Mouse (Mus musculus) testis, postnatal 10 days (tissue): Measurements from ENCODE around the gene Klk1b9.
"Not testable (repeated sequence)": the region's sequence is repeated elsewhere in the genome, so short reads cannot be mapped to it uniquely, and the experiment has no call there.

Experiments used
- DNase-seq: peaks from one replicate; pipeline ENCODE4 v3.0.0; 2021; ENCODE audit warnings: low spot score

Gene Klk1b9

DNA sequence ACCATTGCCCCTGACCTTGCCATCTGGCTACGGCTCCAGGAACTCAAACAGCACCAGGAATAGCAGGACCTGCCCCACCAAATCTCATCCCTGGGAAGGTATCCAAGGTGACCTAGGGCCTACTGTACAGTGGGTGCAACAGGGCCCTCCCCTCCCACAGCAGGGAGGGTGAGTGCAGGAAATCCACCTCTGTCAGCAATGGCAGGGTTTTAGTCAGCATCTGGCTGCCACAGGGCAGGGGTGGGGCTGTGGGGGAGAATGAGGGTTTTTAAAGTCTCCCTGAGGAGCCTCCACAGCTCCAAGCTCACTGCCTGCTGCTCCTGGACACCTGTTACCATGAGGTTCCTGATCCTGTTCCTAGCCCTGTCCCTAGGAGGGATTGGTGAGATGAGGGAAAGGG is at the start of gene Klk1b9:
TSS of gene Klk1b9 (plus strand) at position 301 of the 400 bp plus-strand sequence.
- DNase-seq, result not testable (repeated sequence)

DNA sequence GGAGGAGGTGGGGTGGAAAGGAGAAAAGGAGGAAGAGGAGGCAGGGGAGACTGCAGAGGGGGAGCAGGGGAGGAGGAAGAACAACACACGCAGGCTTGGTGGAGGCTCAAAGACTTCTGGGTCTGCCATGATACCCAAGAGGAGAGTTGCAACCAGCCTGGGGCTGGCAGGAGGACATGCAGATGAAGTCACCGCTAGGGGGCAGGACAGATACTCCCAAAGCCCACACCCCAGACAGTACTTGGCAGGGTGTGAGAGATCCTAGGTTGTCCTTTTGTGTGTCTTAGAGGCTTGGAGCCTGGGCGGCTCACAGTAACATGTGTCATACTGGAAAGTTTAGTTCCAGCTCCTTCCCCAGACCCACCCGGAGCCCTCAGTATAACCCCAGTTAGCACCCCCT is 47.3 kb upstream of the Klk1b9 start:
- DNase-seq, result peak; percentile 64

DNA sequence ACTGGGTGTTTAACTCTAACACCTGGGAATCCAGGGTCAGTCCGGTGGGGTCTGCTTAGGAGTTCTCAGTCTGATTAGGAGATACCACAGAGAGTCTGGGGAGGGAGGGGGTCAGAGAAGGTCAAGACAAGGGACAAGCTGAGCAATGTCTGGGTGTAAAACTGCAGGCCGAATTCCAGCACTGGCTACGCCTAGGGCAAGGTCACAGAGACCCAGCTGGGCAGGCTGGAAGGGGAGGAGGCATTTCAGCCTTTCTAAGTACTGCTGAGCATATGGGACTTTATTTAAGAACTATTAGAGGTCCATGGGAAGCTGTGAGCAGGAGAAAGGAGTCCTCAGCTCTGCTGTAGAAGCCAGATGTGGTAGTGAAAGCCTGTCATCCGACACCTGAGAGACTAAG is 43.5 kb upstream of the Klk1b9 start:
- no peak for DNase-seq

DNA sequence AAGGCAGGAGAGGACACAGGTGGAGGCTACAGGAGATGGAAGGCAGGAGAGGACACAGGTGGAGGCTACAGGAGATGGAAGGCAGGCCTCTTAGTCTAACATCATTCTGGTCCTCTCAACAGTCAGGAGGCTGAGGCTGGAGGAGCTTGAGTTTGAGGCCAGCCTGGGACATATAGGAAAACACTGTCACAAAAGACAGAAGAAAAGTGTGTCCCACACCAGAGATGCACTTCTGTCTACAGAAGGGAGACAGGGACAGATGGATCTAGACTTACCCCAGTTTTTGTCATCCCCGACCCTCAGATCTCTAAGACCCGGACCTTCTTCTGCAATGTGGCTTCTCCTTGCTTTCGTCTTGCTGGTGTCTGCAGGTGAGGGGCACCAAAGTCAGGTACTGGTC is 42.4 kb upstream of the Klk1b9 start, which contains the start of gene Klk15:
TSS of gene Klk15 (plus strand) at position 301 of the 400 bp plus-strand sequence.
- no peak for DNase-seq

DNA sequence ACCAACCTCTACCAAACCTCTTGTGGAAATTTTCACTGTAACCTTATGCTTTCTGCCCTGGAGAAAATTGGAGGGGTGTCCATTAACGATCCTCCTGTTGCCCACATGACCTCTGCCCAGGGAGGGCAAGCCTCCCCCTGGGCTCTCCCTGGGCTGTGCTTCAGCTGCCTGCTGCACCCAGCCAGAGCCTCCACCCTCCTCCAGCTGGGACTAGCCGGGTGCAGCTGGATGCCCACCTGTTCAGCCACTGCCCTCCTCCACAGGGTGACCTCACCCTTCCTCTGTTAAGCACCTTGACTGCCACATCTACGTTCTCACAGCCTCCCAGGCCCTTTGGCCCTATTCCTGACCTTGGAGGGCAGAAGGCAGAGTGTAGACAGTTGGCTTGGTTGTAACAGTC is 41.1 kb upstream of the Klk1b9 start:
- no peak for DNase-seq

DNA sequence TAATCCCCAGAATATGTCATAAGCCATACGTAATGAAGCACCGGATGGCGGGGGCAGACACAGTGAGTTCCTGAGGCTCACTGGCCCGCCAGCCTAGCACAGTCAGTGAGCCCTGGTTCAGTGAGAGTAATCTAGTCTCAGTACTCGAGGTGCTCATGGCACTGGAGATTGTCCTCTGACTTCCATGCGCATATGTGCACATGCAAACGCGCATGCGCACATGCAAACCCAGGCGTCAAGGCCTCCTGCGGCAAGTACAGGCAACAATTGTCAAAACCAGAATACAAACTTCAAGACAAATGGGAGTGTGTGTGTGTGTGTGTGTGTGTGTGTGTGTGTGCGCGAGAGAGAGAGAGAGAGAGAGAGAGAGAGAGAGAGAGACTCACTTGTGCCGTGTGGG is 39.3 kb upstream of the Klk1b9 start:
- DNase-seq, result no peak

DNA sequence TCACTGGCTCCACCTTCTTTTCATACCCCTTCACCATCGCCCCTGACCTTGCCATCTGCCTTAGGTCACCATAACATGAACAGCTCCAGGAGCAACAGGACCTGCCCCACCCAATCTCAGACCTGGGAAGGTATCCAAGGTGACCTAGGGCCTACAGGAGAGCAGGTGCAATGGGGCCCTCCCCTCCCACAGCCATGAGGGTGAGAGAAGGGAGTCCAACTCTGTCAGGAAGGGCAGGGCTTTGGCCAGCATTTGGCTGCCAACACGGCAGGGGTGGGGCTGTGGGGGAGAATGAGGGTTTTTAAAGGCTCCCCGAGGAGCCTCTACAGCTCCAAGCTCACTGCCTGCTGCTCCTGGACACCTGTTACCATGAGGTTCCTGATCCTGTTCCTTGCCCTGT is 33.6 kb upstream of the Klk1b9 start:
- DNase-seq, result not testable (repeated sequence)

DNA sequence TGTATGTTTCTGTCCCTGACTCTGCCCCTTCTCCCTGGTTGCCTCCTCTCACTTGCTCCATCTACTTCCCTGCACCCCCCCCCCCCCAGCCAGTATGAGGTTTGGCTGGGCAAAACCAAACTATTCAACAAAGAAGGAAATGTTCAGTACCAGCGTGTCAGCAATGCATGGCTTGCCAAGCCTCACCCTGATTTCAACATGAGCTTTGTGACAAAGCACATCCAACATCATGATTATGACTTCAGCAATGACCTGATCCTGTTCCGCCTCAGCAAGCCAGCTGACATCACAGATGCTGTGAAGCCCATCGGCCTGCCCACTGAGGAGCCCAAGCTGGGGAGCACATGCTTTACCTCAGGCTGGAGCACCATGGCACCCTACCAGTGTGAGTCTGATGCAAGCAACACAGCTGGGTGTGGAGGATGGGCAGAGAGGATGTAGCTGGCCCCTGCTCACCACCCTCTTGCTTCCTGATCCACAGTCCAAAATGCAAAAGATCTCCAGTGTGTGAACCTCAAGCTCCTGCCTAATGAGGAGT is 31.1 kb upstream of the Klk1b9 start:
- DNase-seq, result no peak

DNA sequence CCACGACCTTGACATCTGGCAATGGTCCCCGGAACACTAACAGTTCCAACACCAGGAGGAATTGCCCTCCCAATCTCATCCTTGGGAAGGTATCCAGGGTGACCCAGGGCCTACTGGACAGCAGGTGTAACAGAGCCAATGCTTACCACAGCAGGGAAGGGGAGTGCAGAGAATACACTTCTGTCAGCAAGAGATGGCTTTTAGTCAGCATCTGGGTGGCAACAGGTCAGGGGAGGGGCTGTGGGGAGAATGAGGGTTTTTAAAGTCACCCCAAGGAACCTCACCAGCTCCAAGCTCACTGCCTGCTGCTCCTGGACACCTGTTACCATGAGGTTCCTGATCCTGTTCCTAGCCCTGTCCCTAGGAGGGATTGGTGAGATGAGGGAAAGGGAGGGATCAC is 25.5 kb upstream of the Klk1b9 start, which contains the start of gene Klk1b8:
TSS of gene Klk1b8 (plus strand) at position 301 of the 400 bp plus-strand sequence.
- DNase-seq, result no peak

DNA sequence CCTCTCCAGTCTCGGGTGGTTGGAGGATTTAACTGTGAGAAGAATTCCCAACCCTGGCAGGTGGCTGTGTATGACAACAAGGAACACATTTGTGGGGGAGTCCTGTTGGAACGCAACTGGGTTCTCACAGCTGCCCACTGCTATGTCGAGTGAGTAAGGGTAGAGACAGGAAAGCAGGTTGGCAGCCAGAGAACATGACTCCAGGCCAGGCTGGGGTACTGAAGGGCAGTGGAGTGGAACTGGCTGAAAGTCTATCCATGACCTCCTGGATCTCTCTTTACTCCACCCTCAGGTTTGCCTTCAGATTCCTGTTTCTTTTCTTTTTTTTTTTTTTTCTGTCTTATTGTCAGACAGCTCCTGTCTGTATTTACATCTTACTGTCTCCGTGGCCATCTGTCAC is 23.2 kb upstream of the Klk1b9 start:
- DNase-seq, result no peak

DNA sequence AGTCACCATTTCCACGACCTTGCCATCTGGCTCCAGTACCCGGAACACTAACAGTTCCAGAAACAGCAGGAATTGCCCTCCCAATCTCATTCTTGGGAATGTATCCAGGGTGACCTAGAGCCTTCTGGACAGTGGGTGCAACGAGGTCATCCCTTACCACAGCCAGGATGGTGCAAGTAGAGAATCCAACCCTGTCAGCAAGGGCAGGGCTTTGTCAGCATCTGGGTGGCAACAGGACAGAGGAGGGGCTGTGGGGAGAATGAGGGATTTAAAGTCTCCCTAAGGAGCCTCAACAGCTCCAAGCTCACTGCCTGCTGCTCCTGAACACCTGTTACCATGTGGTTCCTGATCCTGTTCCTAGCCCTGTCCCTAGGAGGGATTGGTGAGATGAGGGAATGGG is 9.4 kb upstream of the Klk1b9 start, which contains the start of gene Klk1b1:
TSS of gene Klk1b1 (plus strand) at position 301 of the 400 bp plus-strand sequence.
- DNase-seq, result no peak

DNA sequence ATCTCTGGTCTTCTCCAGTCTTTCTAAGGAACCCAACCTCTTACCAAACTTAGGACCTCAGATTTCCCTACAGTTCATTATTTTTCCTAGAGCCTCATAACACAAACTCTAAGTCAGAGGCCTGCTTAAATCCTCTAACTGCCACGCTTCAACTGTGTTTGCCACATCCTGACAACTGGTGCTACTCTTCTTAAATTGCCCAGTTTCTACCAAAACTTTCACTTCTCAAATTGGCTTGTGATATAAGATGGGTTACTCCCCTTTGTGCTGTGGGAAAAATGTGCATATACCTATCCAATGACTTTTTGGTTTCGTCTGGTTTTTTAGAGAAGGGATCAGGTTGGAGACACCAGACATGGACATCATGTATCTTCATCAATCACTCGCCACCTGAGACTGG is 8.8 kb upstream of the Klk1b9 start:
- no peak for DNase-seq

DNA sequence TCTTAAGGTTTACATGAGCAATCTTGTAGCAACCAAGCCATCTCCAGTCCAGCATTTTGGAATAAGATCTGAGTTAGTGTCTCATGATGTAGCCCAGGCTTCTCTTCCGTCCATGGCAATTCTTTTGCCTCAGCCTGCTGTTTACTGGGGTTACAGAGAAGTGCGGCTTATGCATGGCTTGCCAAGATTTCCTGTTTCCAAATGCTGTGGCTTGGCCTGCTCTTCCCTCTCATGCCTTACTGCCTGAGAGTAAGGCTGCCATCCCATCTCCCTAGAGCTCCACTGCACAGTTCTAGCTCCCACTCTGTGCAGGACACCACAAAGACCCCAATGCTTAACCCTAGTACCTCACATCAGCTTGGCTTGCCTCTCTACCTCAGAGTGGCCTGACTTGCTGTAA is 8.2 kb upstream of the Klk1b9 start:
- DNase-seq, result no peak

DNA sequence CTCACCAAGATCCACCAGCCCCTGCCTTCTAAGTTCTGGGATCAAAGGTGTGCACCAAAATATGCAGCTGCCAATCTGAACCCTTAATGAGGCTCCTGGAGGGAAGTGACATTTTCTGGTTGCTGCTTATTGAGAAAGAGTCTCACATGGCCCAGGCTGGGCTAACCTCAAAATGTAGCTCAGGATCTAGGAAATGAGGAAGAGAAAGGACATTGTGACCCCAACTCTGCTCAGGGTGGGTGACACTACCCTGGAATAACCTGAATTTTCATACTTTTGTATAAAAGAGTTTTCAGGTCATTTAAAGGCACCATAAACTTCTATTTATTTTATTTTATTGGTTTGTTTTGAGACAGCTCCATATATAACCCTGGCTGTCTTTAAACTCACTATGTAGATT is 9.8 kb downstream of the Klk1b9 start:
- DNase-seq, result no peak

DNA sequence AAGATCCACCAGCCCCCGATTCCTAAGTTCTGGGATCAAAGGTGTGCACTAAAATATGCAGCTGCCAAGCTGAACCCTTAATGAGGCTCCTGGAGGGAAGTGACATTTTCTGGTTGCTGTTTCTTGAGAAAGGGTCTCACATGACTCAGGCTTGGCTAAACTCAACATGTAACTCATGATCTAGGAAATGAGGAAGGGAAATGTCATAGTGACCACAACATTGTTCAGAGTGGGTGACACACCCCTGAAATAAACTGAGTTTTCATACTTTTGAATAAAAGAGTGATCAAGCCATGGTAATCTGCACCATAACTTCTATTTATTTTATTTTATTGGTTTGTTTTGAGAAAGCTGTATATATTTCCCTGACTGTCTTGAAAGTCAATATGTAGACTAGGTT is 19.0 kb downstream of the Klk1b9 start:
- DNase-seq, result not testable (repeated sequence)

DNA sequence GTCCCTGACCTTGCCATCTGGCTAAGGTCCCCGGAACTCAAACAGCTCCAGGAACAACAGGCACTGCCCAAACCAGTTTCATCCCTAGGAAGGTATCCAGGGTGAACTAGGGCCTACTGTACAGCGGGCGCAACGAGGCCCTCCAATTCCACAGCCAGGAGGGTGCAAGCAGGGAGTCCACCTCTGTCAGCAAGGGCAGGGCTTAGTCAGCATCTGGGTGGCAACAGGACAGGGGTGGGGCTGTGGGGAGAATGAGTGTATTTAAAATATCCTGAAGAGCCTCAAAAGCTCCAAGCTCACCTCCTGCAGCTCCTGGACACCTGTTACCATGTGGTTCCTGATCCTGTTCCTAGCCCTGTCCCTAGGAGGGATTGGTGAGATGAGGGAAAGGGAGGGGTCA is 19.7 kb downstream of the Klk1b9 start, which contains the start of gene Klk1b11:
TSS of gene Klk1b11 (plus strand) at position 301 of the 400 bp plus-strand sequence.
- not testable (repeated sequence) for DNase-seq

DNA sequence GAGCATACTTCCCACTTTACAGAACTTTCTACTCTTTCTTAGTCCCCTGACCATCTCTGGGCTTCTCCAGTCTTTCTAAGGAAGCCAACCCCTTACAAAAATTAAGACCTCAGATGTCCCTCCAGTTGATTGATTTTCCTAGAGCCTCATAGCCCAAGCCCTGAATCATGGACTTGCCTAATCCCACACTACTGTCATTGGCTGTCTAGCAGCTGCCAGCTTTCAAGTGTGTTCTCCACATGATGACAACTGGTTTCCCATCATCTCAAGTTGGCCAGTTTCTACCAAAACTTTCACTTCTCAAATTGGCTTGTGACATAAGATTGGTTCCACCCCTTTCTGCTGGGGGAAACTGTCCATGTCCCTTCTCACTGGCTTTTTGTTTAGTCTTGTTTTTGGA is 29.0 kb downstream of the Klk1b9 start:
- DNase-seq, result no peak

DNA sequence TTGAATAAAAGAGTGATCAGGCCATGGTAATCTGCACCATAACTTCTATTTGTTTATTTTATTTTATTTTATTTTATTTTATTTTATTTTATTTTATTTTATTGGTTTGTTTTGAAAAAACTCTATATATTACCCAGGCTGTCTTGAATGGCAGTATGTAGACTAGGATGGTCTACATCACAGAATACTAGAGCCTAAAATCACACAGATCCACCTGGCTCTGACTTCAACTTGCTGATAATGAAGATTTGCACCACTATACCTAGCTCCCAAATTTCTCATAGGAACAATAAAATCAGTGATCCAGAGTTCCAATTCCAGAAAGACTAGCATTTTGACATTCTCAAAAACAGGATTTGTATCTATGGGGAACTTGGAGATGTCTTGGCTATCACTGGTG is 36.0 kb downstream of the Klk1b9 start, which contains the start of gene Klk1b26:
TSS of gene Klk1b26 (plus strand) at position 301 of the 400 bp plus-strand sequence.
- DNase-seq, result not testable (repeated sequence)

DNA sequence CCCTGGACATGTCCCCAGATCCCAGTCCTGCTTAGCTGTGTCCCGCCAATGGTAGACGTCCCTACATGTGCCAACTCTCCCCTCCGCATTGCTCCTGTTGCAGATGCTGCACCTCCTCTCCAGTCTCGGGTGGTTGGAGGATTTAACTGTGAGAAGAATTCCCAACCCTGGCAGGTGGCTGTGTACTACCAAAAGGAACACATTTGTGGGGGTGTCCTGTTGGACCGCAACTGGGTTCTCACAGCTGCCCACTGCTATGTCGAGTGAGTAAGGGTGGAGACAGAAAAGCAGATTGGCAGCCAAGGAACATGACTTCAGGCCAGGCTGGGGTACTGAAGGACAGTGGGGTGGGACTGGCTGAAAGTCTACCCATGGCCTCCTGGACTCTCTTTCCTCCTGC is 38.8 kb downstream of the Klk1b9 start:
- not testable (repeated sequence) for DNase-seq

DNA sequence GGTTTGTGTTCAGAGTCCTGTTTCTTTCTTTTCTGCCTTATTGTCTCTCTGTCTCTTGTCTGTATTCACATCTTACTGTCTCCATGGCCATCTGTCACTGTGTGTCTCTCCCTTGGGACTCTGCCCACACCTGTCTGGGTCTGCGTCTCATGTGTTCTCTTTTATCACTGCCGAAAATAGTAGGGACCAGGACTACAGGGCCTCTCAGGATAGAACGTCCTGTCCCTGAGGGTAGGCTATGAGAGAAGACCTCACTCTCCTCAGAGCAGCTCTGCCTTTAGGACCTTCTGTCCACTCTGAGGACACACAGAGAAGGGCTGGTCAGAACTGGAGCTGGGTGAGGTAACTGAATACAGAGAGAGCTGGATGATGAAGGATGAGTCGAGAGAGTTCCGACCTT is 39.2 kb downstream of the Klk1b9 start:
- no peak for DNase-seq
